ENCODE assay signal across 8 mouse cellular contexts in genomic region chr3:60111889-60112646, GRCm38 (mm10). TPM values are rescaled to one million over a fixed set of nuclear protein-coding genes. Genes with fewer than 3 reads are reported as not detected.
DNase-seq lines count a peak whose midpoint lies in the region; ATAC-seq and TF ChIP-seq lines count a peak whose summit lies in the region.

No protein-coding gene starts in this region.

- no peak overlapping the region for H3K4me3 ChIP-seq in hindbrain, postnatal 0 days (ENCODE audit: low read length)

- H3K4me2 ChIP-seq in hindbrain, postnatal 0 days (ENCODE audit: low read depth, low read length) = no peak overlapping the region

- H3K27me3 ChIP-seq in hindbrain, postnatal 0 days (ENCODE audit: insufficient read depth, low read length) = no peaks in the 10 kb centered on the region

- H3K9me3 ChIP-seq in hindbrain, postnatal 0 days (ENCODE audit: low read length) = no peaks in the 10 kb centered on the region

- no peaks in the 10 kb centered on the region for H3K36me3 ChIP-seq in hindbrain, postnatal 0 days (ENCODE audit: insufficient read depth, low read length)

- H3K9ac ChIP-seq in hindbrain, postnatal 0 days (replicated peaks; ENCODE audit: low read length) = no peak overlapping the region

- peak; percentile 73; the same call in 1 of the 2 replicates for ATAC-seq in hindbrain, postnatal 0 days

- TF ChIP-seq CTCF in hindbrain, postnatal 0 days (IDR thresholded peaks at IDR 0.05; ENCODE audit: low read depth) = peak; percentile 84

- H3K4me1 ChIP-seq in hindbrain, postnatal 0 days (ENCODE audit: insufficient read depth, low read length) = no peaks in the 10 kb centered on the region

- no peak overlapping the region for H3K27ac ChIP-seq in hindbrain, postnatal 0 days

- WGBS in hindbrain, postnatal 0 days = 80% methylated on average over 6 of the region's 6 CpGs

- peak; percentile 6 to 7 for DNase-seq in cerebellum, adult 18-20 months
- DNase-seq in cerebellum, adult 11 months = no peak
- DNase-seq in kidney, postnatal 14 days = peak; percentile 47
- DNase-seq in kidney, adult 18-20 months = no peak
- DNase-seq in MN1 (ENCODE audit: low spot score) = peak; percentile 23
- DNase-seq in hindbrain, postnatal 0 days (ENCODE audit: low spot score) = peak; percentile 81
- peak; percentile 59 for DNase-seq in retina, embryonic 14.5 days (ENCODE audit: low spot score)
- DNase-seq in T-cell, adult 2 months (ENCODE audit: low spot score) = no peak

RNA-seq across cellular contexts. Expression of gene Sucnr1, which starts 30.4 kb away (rescaled TPM):
- not detected in 2 replicates for total RNA-seq in hindbrain, postnatal 0 days (2014; rRNA removed)
- polyA plus RNA-seq in hindbrain, postnatal 0 days (2015; fragmentation: Nextera tagmentation; extraction: Ambion mirVana) = 0.11 TPM in 2 replicates

Comparison
In these comparisons a context has a peak if more than half of its experiments do, and no peak if none do; other contexts are left out.
1. DNase-seq: peak in cerebellum, adult 18-20 months (2 of 2), kidney, postnatal 14 days (single experiment), MN1 (single experiment), hindbrain, postnatal 0 days (single experiment) and retina, embryonic 14.5 days (single experiment); none in cerebellum, adult 11 months (single experiment), kidney, adult 18-20 months (single experiment) and T-cell, adult 2 months (single experiment).